Mouse (Mus musculus) neural tube, embryonic 13.5 days (tissue): Measurements from ENCODE around the gene Lrrc32. TPM values are rescaled to one million over a fixed set of nuclear protein-coding genes. Genes with fewer than 3 reads are reported as not detected.
A peak's percentile ranks its signal among the peaks of the same experiment; 100 is the strongest.

Source experiments
- ATAC-seq: fragments of 200-750 bp; cut with Nextera tagmentation; 2 replicates; pipeline ENCODE4 v1.8.0; 2017; ENCODE audit warnings: low read depth, mild to moderate bottlenecking, moderate TSS enrichment, moderate library complexity
- H3K27ac ChIP-seq: fragments of 300-500 bp; sonication (generic); replicated peaks from 2 replicates; pipeline ENCODE4 v1.5.1; 2015; ENCODE audit warnings: moderate library complexity, mild to moderate bottlenecking, inconsistent platforms
- H3K27me3 ChIP-seq: fragments of 300-500 bp; sonication (generic); 2 replicates; pipeline ENCODE4 v1.6.1; 2015; ENCODE audit warnings: mild to moderate bottlenecking, inconsistent platforms
- H3K36me3 ChIP-seq: fragments of 300-500 bp; sonication (generic); 2 replicates; pipeline ENCODE4 v1.6.1; 2015; ENCODE audit warnings: mild to moderate bottlenecking, inconsistent platforms
- H3K4me1 ChIP-seq: fragments of 300-500 bp; sonication (generic); replicated peaks from 2 replicates; pipeline ENCODE4 v1.6.1; 2015; ENCODE audit warnings: inconsistent platforms
- H3K4me2 ChIP-seq: fragments of 300-500 bp; sonication (generic); 2 replicates; pipeline ENCODE4 v1.6.1; 2015; ENCODE audit warnings: inconsistent platforms, mild to moderate bottlenecking, moderate library complexity
- H3K4me3 ChIP-seq: fragments of 300-500 bp; sonication (generic); 2 replicates; pipeline ENCODE4 v1.5.1; 2015; ENCODE audit warnings: mild to moderate bottlenecking, inconsistent platforms
- H3K9ac ChIP-seq: fragments of 300-500 bp; sonication (generic); 2 replicates; pipeline ENCODE4 v1.6.1; 2015; ENCODE audit warnings: moderate library complexity, mild to moderate bottlenecking, inconsistent platforms
- H3K9me3 ChIP-seq: fragments of 300-500 bp; sonication (generic); 2 replicates; pipeline ENCODE4 v1.6.1; 2016; ENCODE audit warnings: inconsistent platforms
- WGBS: fragments of 180-500 bp; shearing (Covaris S2); methylation state at CpG from one replicate; pipeline ENCODE4 v1.1.7; 2015; 5-methylcytosine and 5-hydroxymethylcytosine counted together
- polyA plus RNA-seq: library from polyadenylated mRNA; unstranded; fragments of >200 nt; fragmentation: Nextera tagmentation; extraction: Ambion mirVana; gene quantifications from 2 replicates; pipeline ENCODE4 v1.2.1, GENCODE M21; 2015

Lrrc32 gene
- polyA plus RNA-seq: 4.6 and 4.9 TPM in 2 replicates

DNA sequence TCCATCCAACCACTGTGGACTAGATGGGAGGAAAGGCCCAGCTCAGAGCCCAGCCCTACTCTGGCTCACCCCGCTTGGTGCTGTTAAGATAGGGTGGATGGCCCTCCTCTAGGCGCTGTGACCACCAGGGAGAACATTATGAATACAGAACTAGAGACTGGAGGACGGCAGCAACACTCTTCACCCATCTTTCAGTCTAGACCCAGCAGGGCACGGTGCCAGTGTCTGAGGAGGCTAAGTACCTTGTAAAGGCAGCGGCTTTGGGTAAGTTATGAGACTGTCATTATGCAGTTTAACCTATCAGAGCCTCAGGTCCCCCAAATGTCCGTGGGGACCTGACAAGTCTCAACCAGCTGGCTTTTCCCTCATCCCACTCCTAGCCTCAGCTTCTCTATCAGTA, at the start of gene Lrrc32:
TSS of gene Lrrc32 (plus strand) at position 153 of the 400 bp plus-strand sequence.
- H3K27me3 ChIP-seq: peaks cover 23% of the 10 kb centered on the region; the same call in 1 of the 2 replicates
- H3K4me3 ChIP-seq: peak within 1 kb of the TSS; percentile 51
- peak within 1 kb of the TSS; percentile 61 for H3K4me2 ChIP-seq
- WGBS: 40% methylated on average over 6 of the region's 6 CpGs
- H3K4me1 ChIP-seq: peaks cover 21% of the 10 kb centered on the region
- no peaks in the 10 kb centered on the region for H3K36me3 ChIP-seq
- no peaks in the 10 kb centered on the region for H3K9me3 ChIP-seq
- H3K9ac ChIP-seq: peak within 1 kb of the TSS; percentile 70
- peak; percentile 23 for ATAC-seq
- H3K27ac ChIP-seq: no peak within 1 kb of the TSS

DNA sequence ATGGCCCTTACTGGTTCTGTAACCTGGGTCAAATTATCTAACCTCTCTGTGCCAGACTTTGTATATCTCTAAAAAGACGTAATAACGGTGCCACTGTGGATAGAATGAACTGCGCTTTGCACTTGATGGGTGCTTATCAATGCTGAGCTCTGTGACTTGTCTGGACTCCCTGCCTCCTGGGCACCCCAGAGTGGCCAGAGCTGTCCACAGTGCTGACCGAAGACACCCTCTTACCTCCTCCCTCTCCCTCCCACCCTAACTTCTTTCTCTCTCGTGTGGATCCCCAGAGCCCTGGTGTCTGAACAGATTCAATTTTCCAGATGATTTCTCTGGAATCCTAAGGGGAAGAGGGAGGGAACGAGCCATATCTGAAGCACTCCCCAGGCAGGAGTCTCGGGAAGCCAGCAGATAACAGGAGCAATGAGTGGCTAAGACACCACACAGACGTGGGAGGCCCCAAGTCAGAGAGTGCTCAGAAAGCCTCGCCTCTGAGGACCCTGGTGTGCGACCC, 49.1 kb upstream of the Lrrc32 start, which contains the start of gene Gucy2d:
TSS of gene Gucy2d (plus strand) at position 461 of the 511 bp plus-strand sequence.
- no peak for ATAC-seq
- no peaks in the 10 kb centered on the region for H3K9me3 ChIP-seq
- no peak within 1 kb of the TSS for H3K9ac ChIP-seq
- no peak within 1 kb of the TSS for H3K27ac ChIP-seq
- H3K27me3 ChIP-seq: no peaks in the 10 kb centered on the region
- WGBS: 50% methylated on average over 10 of the region's 10 CpGs
- H3K36me3 ChIP-seq: no peaks in the 10 kb centered on the region
- no peak within 1 kb of the TSS for H3K4me2 ChIP-seq
- no peak within 1 kb of the TSS for H3K4me3 ChIP-seq
- H3K4me1 ChIP-seq: no peaks in the 10 kb centered on the region

- H3K4me3 ChIP-seq: no peak overlapping the region
- no peak overlapping the region for H3K9ac ChIP-seq
- ATAC-seq: no peak
- H3K4me1 ChIP-seq: no peaks in the 10 kb centered on the region
- no peak overlapping the region for H3K27ac ChIP-seq
- H3K9me3 ChIP-seq: no peaks in the 10 kb centered on the region
- no peaks in the 10 kb centered on the region for H3K27me3 ChIP-seq
- H3K36me3 ChIP-seq: no peaks in the 10 kb centered on the region
- H3K4me2 ChIP-seq: no peak overlapping the region
- WGBS: 83% methylated on average over 3 of the region's 3 CpGs
These were observed 42.2 kb upstream of the Lrrc32 start for GRCm38 (mm10) chr7:98446873-98447272.

DNA sequence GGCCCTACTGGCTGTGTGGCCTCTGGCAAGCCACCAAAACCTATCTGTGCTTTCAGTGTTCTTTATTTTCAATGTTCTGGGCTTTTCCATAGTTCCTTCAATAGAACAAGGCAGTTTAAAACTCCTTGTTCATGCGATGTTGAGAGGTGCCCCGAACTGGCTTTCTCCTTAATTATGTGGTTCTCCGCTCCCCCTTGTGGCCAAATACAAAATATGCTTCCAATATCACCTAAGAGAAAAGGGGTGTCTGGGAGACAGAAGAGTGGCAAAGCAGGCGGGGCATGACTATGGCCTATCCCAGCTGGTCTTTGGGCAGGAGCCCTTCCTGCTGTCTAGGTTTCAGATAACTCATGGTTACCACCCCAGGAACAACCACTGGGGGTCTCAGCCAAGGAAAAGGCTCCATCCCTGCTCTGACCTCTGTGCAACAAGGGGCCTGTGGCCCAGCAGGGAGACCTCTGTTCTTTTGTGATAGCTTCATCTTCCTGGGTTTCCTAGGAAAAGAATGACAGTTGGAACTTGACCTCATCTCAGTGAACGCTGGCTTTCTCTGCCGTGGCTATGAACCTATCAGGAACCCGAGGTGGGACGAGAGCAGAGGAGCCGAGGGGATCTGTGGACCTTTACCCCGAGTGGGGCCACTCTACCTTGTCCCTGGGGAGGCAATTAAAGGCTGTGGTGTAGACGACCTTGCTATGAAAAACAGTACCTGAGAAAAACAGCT, 41.3 kb upstream of the Lrrc32 start:
- H3K4me3 ChIP-seq: no peak overlapping the region
- H3K36me3 ChIP-seq: no peaks in the 10 kb centered on the region
- H3K27me3 ChIP-seq: no peaks in the 10 kb centered on the region
- no peak for ATAC-seq
- H3K9me3 ChIP-seq: no peaks in the 10 kb centered on the region
- 62% methylated on average over 11 of the region's 11 CpGs for WGBS
- H3K4me1 ChIP-seq: no peaks in the 10 kb centered on the region
- H3K27ac ChIP-seq: no peak overlapping the region
- H3K9ac ChIP-seq: no peak overlapping the region
- H3K4me2 ChIP-seq: no peak overlapping the region

- no peaks in the 10 kb centered on the region for H3K9me3 ChIP-seq
- no peak overlapping the region for H3K9ac ChIP-seq
- H3K4me2 ChIP-seq: no peak overlapping the region
- H3K27ac ChIP-seq: no peak overlapping the region
- no peaks in the 10 kb centered on the region for H3K27me3 ChIP-seq
- WGBS: 88% methylated on average over 5 of the region's 5 CpGs
- H3K36me3 ChIP-seq: no peaks in the 10 kb centered on the region
- H3K4me3 ChIP-seq: no peak overlapping the region
- H3K4me1 ChIP-seq: no peaks in the 10 kb centered on the region
- no peak for ATAC-seq
These were observed 40.8 kb upstream of the Lrrc32 start for GRCm38 (mm10) chr7:98448309-98448630.

DNA sequence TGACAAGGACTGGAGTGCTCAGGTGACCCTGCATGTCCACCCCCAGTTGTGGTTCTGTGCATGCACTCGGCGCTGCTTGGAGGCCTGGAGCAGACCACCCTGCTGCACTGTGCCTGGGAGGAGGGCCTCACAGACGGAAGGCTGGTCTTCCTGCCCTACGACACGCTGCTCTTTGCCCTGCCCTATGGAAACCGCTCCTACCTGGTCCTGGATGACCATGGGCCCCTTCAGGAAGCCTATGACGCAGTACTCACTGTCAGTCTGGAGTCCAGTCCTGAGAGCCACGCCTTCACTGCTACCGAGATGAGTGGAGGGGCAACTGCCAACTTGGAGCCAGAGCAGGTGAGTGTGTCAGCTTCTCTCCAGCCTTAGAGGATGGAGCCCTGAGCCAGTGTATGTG, 39.4 kb upstream of the Lrrc32 start:
- no peak overlapping the region for H3K4me3 ChIP-seq
- WGBS: 89% methylated on average over 9 of the region's 9 CpGs
- no peaks in the 10 kb centered on the region for H3K9me3 ChIP-seq
- no peak overlapping the region for H3K4me2 ChIP-seq
- peaks cover under 1% of the 10 kb centered on the region; the same call in 1 of the 2 replicates for H3K4me1 ChIP-seq
- no peak for ATAC-seq
- no peaks in the 10 kb centered on the region for H3K36me3 ChIP-seq
- H3K27ac ChIP-seq: no peak overlapping the region
- H3K9ac ChIP-seq: no peak overlapping the region
- no peaks in the 10 kb centered on the region for H3K27me3 ChIP-seq

GRCm38 (mm10) chr7:98454397-98455120, 34.5 kb upstream of the Lrrc32 start:
- ATAC-seq: no peak
- H3K4me1 ChIP-seq: peaks cover 5% of the 10 kb centered on the region; the same call in 1 of the 2 replicates
- 81% methylated on average over 10 of the region's 10 CpGs for WGBS
- H3K36me3 ChIP-seq: no peaks in the 10 kb centered on the region
- H3K27me3 ChIP-seq: no peaks in the 10 kb centered on the region
- H3K9me3 ChIP-seq: no peaks in the 10 kb centered on the region
- no peak overlapping the region for H3K27ac ChIP-seq
- H3K4me2 ChIP-seq: no peak overlapping the region
- no peak overlapping the region for H3K4me3 ChIP-seq
- no peak overlapping the region for H3K9ac ChIP-seq

DNA sequence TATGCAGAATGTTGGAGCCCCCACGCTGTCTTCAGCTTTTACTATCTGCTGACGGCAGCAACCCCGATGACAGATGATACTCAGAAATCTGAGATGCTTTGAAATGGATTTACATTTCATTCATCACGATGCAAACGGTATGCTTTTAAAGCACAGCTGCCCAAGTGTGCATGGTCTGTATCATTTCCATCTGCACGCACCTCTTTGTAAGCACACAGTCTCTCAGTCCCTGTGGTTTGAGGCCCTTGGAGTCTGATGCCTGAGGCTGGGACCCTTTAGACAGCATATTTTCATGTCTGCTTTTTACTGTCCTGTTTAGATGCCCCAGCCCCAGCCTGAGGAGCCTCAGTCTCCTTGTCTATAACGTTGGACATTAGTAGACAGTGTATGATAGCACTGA, 28.8 kb upstream of the Lrrc32 start:
- H3K9ac ChIP-seq: no peak overlapping the region
- no peak overlapping the region for H3K27ac ChIP-seq
- H3K4me2 ChIP-seq: no peak overlapping the region
- H3K27me3 ChIP-seq: no peaks in the 10 kb centered on the region
- H3K4me1 ChIP-seq: no peaks in the 10 kb centered on the region
- no peaks in the 10 kb centered on the region for H3K9me3 ChIP-seq
- 69% methylated on average over 7 of the region's 7 CpGs for WGBS
- ATAC-seq: no peak
- H3K36me3 ChIP-seq: no peaks in the 10 kb centered on the region
- H3K4me3 ChIP-seq: no peak overlapping the region

DNA sequence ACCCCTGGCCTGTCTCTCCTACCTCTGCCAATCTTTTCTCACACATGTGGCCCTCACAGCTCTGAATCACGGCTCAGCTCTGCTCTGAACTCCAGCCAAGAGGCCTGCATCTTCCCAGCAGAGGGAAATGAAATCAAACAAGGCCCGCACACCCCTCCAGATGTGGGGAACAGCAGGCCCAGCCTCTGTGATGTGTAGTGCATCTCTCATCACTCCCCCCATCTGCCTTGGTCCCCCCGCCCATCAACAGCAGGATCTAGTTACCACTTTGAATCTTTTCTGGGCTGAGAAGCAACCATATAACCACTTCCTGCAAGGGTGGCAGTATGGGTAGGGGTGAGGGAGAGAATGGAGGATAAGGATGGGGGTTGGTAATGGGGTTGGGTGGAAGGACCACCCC, 20.0 kb upstream of the Lrrc32 start:
- 73% methylated on average over 3 of the region's 3 CpGs for WGBS
- H3K9ac ChIP-seq: no peak overlapping the region
- no peaks in the 10 kb centered on the region for H3K36me3 ChIP-seq
- no peaks in the 10 kb centered on the region for H3K9me3 ChIP-seq
- H3K4me1 ChIP-seq: no peaks in the 10 kb centered on the region
- ATAC-seq: no peak
- no peak overlapping the region for H3K27ac ChIP-seq
- no peak overlapping the region for H3K4me3 ChIP-seq
- H3K27me3 ChIP-seq: no peaks in the 10 kb centered on the region
- no peak overlapping the region for H3K4me2 ChIP-seq

- Histone ChIP-seq H3K4me2 (no peak overlapping the region), H3K4me3 (no peak overlapping the region), H3K36me3 (no peaks in the 10 kb centered on the region), H3K27ac (no peak overlapping the region), H3K9ac (no peak overlapping the region), H3K9me3 (no peaks in the 10 kb centered on the region), H3K4me1 (no peaks in the 10 kb centered on the region), H3K27me3 (no peaks in the 10 kb centered on the region)
- 85% methylated on average over 2 of the region's 2 CpGs for WGBS
- no peak for ATAC-seq
These were observed 16.6 kb upstream of the Lrrc32 start for GRCm38 (mm10) chr7:98472529-98472928.

- no peak overlapping the region for H3K27ac ChIP-seq
- 82% methylated on average over 1 of the region's 1 CpGs for whole genome bisulfite sequencing
- ATAC-seq: no peak
- H3K27me3 ChIP-seq: peaks cover 3% of the 10 kb centered on the region; the same call in 1 of the 2 replicates
- H3K4me3 ChIP-seq: no peak overlapping the region
- H3K4me2 ChIP-seq: no peak overlapping the region
- no peaks in the 10 kb centered on the region for H3K36me3 ChIP-seq
- no peaks in the 10 kb centered on the region for H3K9me3 ChIP-seq
- H3K9ac ChIP-seq: no peak overlapping the region
- no peaks in the 10 kb centered on the region for H3K4me1 ChIP-seq
These were observed 14.5 kb upstream of the Lrrc32 start for GRCm38 (mm10) chr7:98474558-98474957.

DNA sequence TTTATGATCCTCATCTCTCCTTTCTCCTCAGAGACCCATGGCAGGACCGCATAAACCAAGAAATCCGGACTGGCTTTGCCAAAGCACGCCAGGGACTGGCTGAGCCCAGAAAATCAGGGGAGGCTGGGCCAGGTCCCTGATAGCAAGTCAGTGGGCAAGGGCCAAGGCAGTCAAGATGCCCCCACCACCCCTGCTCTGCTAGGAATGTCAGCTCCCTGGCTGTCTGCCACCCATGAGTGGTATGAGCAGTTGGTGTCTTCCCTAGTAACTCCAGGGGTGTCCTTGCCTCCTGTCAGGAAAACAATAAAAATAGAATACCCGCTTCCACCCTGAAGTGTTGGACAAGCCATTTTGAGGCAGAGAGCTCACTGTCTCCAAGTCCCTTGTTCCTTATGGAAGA, 11.9 kb upstream of the Lrrc32 start:
- Histone ChIP-seq H3K27ac (no peak overlapping the region), H3K4me2 (no peak overlapping the region), H3K4me1 (peaks cover 4% of the 10 kb centered on the region), H3K9ac (no peak overlapping the region), H3K4me3 (no peak overlapping the region), H3K27me3 (peaks cover 6% of the 10 kb centered on the region; the same call in 1 of the 2 replicates), H3K9me3 (no peaks in the 10 kb centered on the region), H3K36me3 (no peaks in the 10 kb centered on the region)
- 68% methylated on average over 4 of the region's 4 CpGs for WGBS
- no peak for ATAC-seq
